Mouse (Mus musculus): ENCODE measurements at regions not wholly inside any gene's neighbourhood (a gene's known extent, or its start where the extent isn't known, plus 50 kb on each side); places are given as distances from the start of the nearest gene placed in this dataset.

GRCm38 (mm10) chr9:41238395-41239096 lies 77.0 kb upstream of the Ubash3b start:
- no peak for DNase-seq (ENCODE audit: low spot score in 2 of 2)

GRCm38 (mm10) chr9:41237265-41237664 lies 75.8 kb upstream of the Ubash3b start:
- DNase-seq (ENCODE audit: low spot score in 2 of 2), result no peak

- DNase-seq (ENCODE audit: low spot score in 2 of 2), result no peak
These were observed 67.7 kb upstream of the Ubash3b start for GRCm38 (mm10) chr9:41229225-41229582.

GRCm38 (mm10) chr9:41228425-41229224 lies 67.1 kb upstream of the Ubash3b start:
- DNase-seq (ENCODE audit: low spot score in 2 of 2), result peak; percentile 85 to 95

- DNase-seq (ENCODE audit: low spot score in 2 of 2), result no peak
These were observed 61.9 kb upstream of the Ubash3b start for GRCm38 (mm10) chr9:41223406-41223805.

GRCm38 (mm10) chr9:41222346-41223015 lies 61.0 kb upstream of the Ubash3b start:
- DNase-seq (ENCODE audit: low spot score in 2 of 2), result no peak

GRCm38 (mm10) chr9:41221110-41221790 lies 59.8 kb upstream of the Ubash3b start:
- DNase-seq (ENCODE audit: low spot score in 2 of 2), result no peak

GRCm38 (mm10) chr9:41220105-41220669 lies 58.7 kb upstream of the Ubash3b start:
- no peak for DNase-seq (ENCODE audit: low spot score in 2 of 2)

- DNase-seq (ENCODE audit: low spot score in 2 of 2), result no peak
These were observed 57.2 kb upstream of the Ubash3b start for GRCm38 (mm10) chr9:41218702-41219101.

GRCm38 (mm10) chr9:41216248-41216647 lies 54.8 kb upstream of the Ubash3b start:
- no peak for DNase-seq (ENCODE audit: low spot score in 2 of 2)

GRCm38 (mm10) chr9:41215026-41215425 lies 53.5 kb upstream of the Ubash3b start:
- no peak for DNase-seq (ENCODE audit: low spot score in 2 of 2)

- DNase-seq (ENCODE audit: low spot score in 2 of 2), result no peak
These were observed 51.5 kb upstream of the Ubash3b start for GRCm38 (mm10) chr9:41212943-41213529.

GRCm38 (mm10) chr9:41212303-41212901 lies 50.9 kb upstream of the Ubash3b start:
- DNase-seq (ENCODE audit: low spot score in 2 of 2), result no peak

GRCm38 (mm10) chr9:41211865-41212302 lies 50.4 kb upstream of the Ubash3b start:
- DNase-seq (ENCODE audit: low spot score in 2 of 2), result no peak

Small RNA genes in the stretch of these regions (microRNA-seq; reads per million reads assigned to microRNA genes)
- gene Mir100 (4,486 to 5,172 reads per million in 2 experiments), gene Mir125b-1 (714 to 842 reads per million in 2 experiments), gene Mirlet7a-2 (139 to 218 reads per million in 2 experiments)

All from layer of hippocampus, adult 18-20 months (tissue).